Mouse (Mus musculus) cerebellum, postnatal 4 days (tissue): ENCODE results near the gene Klk13.
A peak's percentile ranks its signal among the peaks of the same experiment; 100 is the strongest.
"Not testable (repeated sequence)": the region's sequence is repeated elsewhere in the genome, so short reads cannot be mapped to it uniquely, and the experiment has no call there.

Source experiments
- DNase-seq, 2 experiments: peaks; one replicate each; pipeline ENCODE4 v3.0.0; 2022; ENCODE audit warnings: low spot score in 2 of 2, mixed read lengths in 1 of 2

Gene Klk13

GRCm38 (mm10) chr7:43712267-43712666, at the start of gene Klk13:
Gene Klk13, plus strand, starts transcription at chr7:43712567.
- no peak for DNase-seq

GRCm38 (mm10) chr7:43662804-43663203, 49.6 kb upstream of the Klk13 start:
- no peak for DNase-seq

- DNase-seq, result not testable (repeated sequence)
These were observed 45.1 kb upstream of the Klk13 start for GRCm38 (mm10) chr7:43667221-43667620.

- DNase-seq, result no peak
These were observed 43.8 kb upstream of the Klk13 start for GRCm38 (mm10) chr7:43668582-43668981.

GRCm38 (mm10) chr7:43671064-43671808, 41.1 kb upstream of the Klk13 start:
- no peak for DNase-seq

GRCm38 (mm10) chr7:43671809-43672580, 40.4 kb upstream of the Klk13 start, which contains the start of gene Ctu1:
Gene Ctu1, plus strand, starts transcription at chr7:43672016.
- peak; percentile 58 to 79 for DNase-seq

- DNase-seq, result no peak
These were observed 39.6 kb upstream of the Klk13 start for GRCm38 (mm10) chr7:43672581-43673260.

- DNase-seq, result no peak
These were observed 37.3 kb upstream of the Klk13 start for GRCm38 (mm10) chr7:43675091-43675490.

GRCm38 (mm10) chr7:43678517-43678916, 33.9 kb upstream of the Klk13 start:
- peak in 1 of 2 experiments; percentile 17 for DNase-seq

GRCm38 (mm10) chr7:43680960-43681359, 31.4 kb upstream of the Klk13 start:
- peak; percentile 61 to 70 for DNase-seq

- not testable (repeated sequence) for DNase-seq
These were observed 29.9 kb upstream of the Klk13 start for GRCm38 (mm10) chr7:43682511-43682910.

GRCm38 (mm10) chr7:43685088-43685487, 27.3 kb upstream of the Klk13 start:
- no peak for DNase-seq

GRCm38 (mm10) chr7:43690118-43690517, 22.2 kb upstream of the Klk13 start, which contains the start of gene Klk14:
Gene Klk14, plus strand, starts transcription at chr7:43690418.
- no peak for DNase-seq

- DNase-seq, result no peak
These were observed 2.3 kb upstream of the Klk13 start for GRCm38 (mm10) chr7:43710031-43710430.

GRCm38 (mm10) chr7:43712917-43713316, 550 bp downstream of the Klk13 start:
- DNase-seq, result no peak

- DNase-seq, result no peak
These were observed 1.5 kb downstream of the Klk13 start for GRCm38 (mm10) chr7:43713741-43714351.

- DNase-seq, result no peak
These were observed 35.4 kb downstream of the Klk13 start for GRCm38 (mm10) chr7:43747788-43748187.

- DNase-seq, result no peak
These were observed 40.4 kb downstream of the Klk13 start for GRCm38 (mm10) chr7:43752806-43753205.

GRCm38 (mm10) chr7:43766484-43766883, 54.1 kb downstream of the Klk13 start:
- no peak for DNase-seq

- no peak for DNase-seq
These were observed 56.2 kb downstream of the Klk13 start, which contains the start of gene Klk12 for GRCm38 (mm10) chr7:43768597-43768996. Gene Klk12, plus strand, starts transcription at chr7:43768897.

- no peak for DNase-seq
These were observed 57.3 kb downstream of the Klk13 start for GRCm38 (mm10) chr7:43769636-43770035.

GRCm38 (mm10) chr7:43770701-43771100, 58.3 kb downstream of the Klk13 start:
- DNase-seq, result peak in 1 of 2 experiments; percentile 11
